Mouse (Mus musculus) WW6 (cell line): ENCODE measurements at regions not wholly inside any gene's neighbourhood (a gene's known extent, or its start where the extent isn't known, plus 50 kb on each side); places are given as distances from the start of the nearest gene placed in this dataset.

Experiments used
- DNase-seq: peaks from one replicate; pipeline ENCODE4 v3.0.0-alpha.2; 2013; ENCODE audit warnings: low read depth, low spot score

DNA sequence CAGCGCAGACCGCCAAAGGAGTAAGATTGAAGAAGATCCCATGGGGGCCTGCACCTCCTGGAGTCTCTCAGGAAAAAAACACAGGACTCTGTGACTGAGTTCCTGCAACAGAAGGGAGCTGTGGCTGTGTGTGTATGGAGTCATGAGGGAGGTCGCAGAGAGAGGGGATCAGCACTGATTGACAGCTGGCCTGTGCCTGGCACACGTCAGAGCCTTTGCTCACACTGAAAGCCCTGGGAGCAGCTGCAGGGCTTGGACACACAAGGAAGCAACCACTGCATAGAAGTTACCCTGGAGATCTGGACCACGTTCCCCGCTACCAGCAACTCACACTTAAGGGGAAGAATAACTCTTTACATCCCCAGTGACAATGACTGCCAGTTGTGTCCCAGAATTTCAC lies 92.3 kb upstream of the Lgalsl start:
- no peak for DNase-seq

DNA sequence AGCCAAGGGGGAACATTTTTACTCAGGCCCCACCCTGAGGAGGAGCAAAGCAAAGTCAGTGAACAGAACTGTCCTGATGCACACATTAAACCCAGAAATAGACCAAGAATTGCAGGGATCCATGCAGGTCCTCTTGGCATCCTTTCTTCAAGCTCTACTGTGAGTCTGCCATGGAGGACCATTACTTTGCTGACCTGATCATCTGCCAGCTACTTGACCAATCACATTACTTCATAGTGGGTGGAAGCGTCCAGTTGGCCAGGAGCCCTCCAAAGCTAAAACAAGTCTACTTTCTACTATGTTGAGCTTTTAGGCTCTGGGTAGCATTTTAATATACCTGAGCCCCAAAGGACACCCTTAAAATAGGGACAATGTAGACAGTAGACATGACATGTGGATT lies 98.6 kb upstream of the Lgalsl start:
- DNase-seq: no peak

DNA sequence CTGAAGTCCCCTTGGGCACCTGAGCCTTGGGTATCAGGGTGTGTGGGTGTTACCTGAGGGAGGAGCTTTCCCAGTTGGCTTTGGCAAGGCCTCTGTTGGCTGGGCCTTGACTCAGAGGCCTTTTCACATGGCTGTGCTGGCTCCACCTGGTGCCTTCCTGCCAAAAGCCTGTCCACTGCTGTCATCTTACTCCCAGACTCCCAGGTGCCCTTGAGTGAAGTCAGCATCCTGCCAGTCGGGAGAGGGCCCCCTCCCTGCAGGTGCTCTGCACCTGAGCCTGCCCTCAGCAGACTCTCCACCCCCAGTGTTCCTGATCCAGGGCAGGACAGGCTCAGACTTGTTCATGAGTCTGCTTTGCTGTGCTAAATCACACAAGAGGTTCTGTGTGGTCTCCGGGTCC lies 99.2 kb upstream of the Lgalsl start:
- no peak for DNase-seq

DNA sequence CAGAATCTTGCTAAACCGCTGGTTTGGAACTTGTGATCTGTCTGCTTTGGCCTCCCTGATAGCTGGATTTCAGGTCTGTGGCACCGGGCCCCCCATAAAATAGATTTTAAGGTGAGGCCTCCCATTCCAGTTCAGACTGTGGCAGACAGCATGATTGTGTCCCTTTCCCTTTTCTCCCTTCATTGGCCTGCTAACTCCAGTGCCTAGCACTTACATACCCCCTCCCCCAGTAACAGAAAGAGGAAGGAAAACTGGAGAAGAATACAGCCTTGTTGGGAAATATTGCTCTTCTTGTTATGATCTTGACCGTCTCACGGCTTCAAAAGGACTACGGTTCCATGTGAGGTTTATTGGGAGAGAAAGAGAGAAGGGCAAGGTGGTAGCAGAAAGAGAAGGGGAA lies 99.7 kb upstream of the Lgalsl start:
- DNase-seq: no peak

DNA sequence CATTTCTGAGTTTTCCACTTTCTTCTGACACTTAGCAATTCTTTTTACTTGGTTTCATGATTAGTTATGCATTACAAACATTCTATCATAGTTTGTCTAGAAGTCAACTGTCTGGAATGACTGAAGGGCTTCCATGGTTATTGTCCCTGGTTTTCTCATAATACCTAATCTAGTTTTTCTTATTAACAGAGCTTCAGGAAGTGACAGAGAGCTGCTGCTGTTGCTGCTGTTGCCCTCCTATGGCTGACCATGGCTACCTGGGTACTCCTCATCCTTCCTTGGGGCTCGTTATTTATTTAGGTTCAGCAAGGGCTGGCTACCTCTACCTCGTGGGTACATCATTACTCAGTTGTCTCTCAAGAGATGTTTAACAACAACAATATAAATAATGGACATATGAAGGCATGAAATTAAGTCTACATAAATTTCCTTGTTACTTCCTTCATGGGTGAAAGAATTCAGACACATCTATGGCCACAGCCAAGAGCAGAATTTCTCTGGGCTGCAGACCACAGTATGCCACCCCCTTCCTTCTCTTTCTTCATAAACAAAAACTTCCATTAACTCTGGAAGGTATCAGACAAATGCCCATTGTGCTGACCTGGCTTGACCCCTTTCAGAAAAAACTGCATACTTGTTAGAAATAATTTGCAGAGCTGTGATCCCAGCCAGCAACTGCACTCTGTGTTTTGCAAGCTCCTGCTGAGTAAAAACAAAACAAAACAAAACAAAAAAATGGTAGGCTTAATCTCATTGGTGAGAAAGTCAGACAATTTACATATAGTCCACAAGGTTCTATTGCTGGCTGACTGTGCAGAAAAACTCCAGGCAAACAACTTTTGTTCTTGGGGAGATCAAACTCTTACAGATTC lies 103.6 kb upstream of the Lgalsl start:
- DNase-seq: no peak

DNA sequence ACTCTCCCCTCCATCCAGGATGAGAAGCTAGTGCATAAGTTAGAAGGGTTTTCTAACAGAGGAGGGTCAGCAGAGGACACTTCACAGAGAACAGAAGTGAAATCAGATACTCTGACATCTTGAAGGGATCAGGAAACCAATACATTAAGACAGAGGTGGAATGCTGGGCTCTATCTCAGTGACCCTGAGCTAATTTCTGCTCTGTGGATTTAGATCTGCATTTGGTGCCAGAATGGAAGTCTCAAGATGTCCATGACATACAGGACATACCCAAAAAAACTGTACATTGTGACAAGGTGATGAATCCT lies 104.2 kb upstream of the Lgalsl start:
- DNase-seq: no peak

DNA sequence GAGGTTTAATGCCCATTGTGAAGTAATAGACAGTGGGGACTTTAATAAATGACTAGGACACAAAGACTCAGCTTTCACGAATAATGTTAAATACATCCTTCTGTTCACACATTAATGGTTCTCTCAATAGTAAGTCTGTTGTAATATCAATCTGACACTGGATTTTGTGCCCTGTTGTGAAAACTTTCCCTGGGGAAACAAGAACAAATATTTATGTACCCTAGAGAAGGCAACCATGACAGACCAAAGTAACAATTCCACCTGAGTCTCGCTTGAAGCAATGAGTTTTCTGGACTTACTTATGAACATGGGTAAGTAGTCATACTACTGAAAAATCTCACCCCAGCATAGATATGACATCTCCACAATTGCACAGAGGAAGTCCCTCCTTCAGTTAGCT lies 105.1 kb upstream of the Lgalsl start:
- no peak for DNase-seq

DNA sequence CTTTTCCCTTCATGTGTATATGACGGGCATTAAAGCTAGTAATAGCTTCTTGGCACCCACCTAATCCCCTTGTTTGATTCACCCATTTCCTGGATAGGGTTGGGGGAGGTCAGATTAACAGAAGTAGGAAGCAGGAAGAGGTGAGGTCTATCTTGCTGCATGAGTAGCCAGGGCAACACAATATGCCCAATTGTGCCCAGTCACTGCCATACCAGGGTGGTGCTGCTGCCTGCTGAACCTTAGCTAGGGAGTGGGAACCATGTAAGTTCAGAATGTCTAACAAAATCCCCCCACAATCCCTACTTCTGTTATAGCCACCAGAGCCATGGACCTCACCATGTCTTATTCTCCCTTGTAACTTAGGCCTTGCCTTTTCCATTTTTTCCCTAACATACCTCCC lies 106.1 kb upstream of the Lgalsl start:
- no peak for DNase-seq

DNA sequence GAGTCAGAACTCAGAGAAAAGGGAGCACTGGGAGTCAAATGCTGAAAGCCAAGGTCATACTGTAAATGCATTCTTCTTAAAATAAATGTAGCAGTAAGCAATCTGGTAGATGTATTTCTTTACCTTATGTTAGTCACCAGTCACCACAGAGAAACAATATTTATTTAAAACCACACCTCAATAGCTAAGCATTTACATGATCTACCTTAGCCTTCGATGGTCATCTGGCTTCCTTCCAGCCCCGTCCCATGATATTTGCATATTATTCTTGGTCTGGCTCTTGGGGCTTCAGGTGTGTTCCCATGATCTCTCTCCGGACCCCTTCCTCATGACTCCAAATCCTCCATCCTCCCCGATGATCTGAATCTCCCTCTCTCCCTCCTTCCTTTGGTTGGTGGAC lies 107.1 kb upstream of the Lgalsl start:
- DNase-seq: no peak

DNA sequence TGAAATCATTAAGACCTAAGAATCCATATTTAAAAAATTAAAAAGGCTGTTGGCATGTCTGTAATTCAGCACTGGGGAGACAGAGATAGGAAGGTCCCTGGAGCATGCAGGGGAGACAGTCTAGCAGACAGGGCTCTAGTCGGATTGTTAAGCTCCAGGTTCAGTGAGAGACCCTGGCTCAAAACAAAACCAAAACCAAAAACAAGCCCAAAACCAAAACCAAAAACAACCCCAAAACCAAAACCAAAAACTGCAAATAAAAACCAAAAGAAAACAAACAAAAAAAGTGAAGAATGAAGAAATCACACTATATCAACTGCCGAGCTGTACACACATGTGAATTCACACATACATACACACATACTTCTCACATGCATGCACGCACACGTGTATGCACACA lies 108.8 kb upstream of the Lgalsl start:
- DNase-seq: no peak

DNA sequence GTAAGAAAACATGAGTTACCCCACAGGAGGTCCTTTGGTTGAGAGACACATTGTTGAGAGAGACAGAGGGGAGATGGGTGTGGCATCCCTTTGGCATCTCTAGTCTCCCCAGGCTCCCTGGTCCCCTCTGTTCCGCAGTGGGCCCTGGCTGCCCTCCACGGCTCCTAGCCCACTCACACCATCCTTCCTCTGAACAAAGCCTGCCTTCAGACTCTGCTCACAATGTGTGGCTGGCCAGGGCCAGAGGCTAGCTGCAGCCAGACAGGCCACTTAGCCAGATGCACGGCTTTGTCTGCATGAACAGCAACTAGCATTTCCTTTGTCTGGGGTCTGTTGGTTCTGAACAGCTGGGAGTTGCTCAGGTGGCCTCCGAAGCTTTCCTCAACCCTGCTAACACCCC lies 110.7 kb upstream of the Lgalsl start:
- no peak for DNase-seq

DNA sequence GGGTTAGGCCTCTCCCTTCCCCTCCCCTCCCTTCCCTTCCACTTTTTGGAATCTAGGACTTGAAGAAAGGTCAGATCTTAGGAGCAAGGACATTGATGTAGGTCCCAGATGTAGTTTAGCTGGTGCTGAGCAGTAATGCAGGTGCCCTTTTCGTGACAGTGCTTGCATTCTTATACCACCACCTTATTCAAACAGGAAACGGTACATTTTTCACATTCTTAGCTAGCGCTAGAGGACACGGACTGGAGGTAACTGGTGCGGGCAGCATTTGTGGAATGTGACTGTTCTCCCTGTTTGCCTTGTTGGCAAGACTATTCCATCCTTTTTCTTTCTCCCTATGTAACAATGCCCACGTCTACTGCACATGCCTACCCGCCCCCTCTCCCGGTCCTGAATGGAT lies 124.7 kb upstream of the Lgalsl start:
- DNase-seq: no peak

DNA sequence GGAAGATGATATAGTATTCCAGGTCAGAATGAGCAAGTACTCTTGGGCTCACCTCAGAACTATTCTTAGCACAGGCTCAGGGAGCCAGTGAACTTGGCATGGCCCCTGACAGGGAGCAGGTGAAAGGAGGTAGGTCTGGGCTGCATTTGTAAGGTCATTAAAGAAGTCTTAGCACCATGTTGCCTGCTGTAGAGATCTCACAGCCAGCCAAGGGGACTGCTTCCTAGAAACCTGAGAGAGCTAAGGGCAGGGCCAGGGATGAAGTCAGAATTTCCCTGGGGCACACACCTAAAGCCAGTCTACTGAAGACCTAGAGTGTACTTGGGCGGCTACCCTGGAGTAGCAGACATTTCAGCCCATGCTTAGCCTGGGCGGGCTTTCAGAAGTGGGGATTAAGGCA lies 126.9 kb upstream of the Lgalsl start:
- DNase-seq: no peak

DNA sequence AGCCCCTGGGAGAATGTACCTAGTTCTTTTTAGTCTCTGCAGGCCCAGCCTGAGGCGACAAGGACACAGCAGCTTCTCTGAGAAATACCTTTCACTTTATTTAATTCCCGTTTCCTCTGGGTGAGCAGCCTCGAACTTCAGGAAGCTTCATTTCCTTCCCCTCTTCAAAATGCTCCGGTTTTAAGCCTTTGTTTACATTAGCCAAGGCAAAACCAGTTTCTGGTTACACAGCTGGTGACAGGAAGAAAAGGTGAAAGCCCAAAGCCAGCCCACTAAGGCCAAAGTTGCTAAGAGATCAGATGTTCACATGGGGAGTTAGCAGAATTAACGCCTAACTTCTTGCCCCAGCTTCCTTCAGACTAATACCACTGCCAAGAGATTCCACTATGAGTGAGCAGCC lies 127.4 kb upstream of the Lgalsl start:
- no peak for DNase-seq

DNA sequence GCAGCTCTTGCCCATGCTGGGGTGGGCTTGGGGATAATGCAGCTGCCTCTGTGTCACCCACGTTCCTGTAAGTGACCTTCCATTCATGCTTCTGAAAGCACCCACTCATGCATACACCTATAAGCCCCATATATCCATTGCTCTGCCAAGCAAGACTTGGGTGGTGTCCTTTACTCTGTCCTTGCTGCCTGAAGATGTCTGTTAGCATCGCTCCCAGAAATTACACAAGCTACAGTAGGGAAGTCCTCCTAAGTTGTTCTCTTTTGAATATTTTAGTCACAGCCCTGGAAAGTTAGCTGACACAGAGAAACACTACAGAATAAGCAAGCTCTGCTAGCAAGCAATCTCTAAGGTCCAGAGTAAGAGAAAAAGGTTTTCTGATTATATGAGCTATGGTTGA lies 129.2 kb upstream of the Lgalsl start:
- no peak for DNase-seq

DNA sequence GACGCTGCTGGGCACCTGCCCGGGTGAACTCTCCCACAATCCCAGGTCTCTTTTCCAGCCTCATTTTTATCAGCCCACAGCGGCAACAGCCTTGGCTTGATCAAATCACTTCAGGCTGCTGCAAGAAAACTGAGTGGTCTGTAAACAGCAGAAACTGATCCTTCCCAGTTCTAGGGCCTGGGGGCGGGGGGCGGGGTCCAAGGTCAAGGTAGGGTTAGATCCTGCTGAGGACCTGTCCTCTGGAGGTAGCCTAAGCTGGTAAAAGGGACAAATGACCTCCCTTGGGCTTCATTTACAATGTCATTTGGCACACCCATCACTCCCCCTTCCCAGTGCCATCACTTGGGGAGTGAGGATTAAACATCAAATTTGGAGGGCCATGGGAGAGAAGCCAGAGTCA lies 129.9 kb upstream of the Lgalsl start:
- DNase-seq: no peak

DNA sequence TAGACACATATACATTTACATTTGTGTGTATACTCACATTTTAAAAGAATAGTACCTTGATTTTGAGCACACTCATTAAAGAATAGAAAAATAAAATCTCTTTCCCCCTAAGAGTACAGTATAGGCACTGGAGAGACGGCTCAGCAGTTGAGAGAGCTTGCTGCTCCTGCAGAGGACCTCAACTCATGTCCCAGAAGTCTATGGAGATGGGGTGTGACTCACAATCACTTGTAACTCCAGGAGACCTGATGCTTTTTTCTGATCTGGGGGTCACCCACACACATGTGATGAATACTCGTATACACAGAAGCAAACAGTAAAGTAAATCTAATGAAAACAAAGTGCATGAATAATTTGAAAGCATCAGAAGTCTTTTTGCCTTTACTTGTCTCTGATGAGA lies 129.5 kb upstream of the Peli1 start:
- DNase-seq: no peak

DNA sequence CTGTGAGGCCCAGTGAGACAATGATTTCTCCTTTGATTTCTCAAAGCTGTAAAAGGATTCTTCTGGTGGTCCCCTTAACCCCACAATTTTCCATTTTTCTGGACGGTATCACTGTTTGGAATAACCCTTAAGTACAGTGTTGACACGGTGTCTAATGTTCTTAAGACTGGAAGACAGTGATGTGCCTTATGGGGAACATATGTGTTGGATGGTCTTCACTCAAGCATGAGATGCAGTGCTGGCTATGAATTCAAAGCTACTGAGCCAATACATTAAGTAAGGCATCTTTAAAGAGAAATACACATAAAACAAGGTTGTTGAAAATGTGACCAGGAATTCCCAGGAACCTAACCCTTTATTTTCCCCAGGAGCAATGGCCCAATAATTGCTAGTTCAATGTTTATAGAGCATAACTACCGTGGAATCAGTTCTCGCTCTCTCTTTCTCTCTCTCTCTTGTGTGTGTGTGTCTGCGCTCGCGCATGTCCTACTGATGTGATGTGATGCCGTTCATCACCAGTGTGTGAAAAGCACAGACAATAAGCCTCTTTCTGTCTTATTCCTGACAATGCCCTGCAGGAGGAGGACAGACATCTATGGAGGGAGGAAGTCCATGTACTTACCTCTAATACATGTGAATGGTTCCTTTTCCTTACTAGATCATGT lies 125.4 kb upstream of the Peli1 start:
- DNase-seq: no peak

DNA sequence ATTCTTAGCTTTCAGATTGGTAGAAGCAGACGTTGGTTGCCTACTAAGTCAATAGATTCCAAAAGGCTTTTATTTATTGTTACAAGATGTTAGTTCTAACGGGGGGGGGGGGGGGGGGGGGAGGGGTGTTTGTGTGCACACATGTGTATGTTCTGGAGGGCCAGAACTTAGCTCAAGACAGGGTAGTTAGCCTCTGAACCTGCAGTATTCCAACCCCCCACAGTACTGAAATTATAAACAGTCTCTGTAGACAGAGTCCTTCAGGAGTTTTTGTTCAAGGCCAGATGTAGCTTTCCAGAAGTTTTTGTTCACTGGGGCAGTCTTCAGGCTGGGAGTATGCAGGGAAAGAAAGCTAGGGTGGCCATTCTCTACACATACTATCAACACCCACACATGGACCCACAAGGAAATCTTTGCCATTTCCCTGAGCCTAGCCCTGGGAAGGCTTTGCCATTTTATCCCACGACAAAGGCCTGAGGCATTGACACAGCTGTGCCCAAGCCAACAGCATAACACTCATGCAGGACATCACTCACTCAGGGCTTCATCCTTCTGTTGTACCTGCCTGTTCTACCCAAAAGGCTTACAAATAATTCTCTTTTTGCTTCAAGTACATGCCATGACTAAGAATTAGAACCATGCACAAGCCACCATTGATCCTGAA lies 123.6 kb upstream of the Peli1 start:
- DNase-seq: no peak

DNA sequence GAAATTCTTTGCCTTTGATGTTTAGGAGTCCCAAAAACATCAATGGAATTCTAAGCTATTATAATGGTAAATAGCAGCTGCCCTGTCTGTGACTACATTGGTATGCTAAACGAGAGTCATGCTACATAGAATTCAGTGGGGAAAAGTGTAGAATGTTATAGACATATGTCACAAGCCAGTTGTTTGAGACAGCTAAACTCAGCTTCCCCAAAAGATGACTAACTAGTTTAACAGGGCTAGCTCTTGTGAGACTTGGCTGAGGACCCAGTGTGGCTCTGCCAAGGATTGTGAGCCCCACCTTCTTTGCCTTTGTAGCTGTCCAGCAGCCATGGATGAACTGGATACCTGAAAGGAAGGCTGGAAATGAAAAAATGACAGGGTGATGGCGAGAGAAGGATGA lies 122.8 kb upstream of the Peli1 start:
- DNase-seq: no peak

DNA sequence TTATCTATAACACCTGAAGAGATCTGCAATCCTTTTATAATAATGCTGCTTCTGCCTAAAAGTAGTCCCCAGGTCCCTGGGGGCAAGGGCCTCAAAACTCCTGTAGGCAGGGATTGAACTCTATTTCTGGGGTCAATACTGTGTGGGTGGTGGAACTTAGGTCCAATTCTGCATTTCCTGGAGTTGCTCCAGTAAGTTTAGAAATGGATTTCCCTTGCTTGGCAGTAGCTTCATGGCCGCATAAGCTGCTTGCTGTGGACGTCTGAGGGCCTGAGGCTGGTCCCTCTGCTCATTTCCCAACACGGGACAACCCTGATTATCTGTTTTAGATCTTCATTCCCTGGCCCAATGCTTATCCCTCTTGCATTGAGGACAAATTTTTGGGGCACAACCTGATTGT lies 118.0 kb upstream of the Peli1 start:
- no peak for DNase-seq

DNA sequence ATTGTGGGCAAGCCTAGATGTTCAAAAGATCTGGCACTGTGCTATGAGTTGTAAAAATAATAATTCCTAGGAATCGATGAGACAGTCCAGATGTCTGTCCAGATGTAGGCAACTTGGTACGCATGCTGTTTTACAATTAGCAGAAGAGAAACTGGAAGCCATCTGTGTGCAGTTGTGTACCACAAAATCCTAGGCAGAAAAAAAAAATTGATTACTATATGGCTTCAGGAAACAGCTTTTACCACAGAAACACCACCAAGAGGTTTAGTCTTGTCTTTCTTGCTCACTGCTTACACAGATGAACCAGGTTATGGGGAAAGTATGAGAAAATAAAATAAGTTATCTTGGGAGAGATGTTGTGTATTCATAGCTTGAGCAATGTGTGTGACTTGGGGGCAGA lies 109.5 kb upstream of the Peli1 start:
- no peak for DNase-seq

DNA sequence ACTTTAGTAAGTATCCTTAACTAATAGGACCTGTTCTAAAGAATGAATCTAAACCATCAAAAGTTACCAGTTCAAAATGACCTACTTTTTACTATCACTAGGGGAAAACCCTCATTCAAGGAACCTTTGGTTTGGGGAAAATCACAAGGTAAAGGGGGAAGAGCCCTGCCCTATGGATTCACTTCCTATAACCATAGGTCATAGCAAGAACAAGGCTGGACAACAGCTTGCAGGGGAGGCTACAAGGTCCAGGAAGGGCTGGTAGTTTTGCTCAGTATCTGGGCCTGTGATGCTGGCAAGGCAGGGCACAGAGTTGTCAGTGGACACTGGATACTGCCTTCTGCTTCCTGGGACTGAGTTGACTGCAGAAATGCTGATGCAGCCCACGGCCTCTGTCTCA lies 109.1 kb upstream of the Peli1 start:
- DNase-seq: no peak
